Mouse (Mus musculus) kidney, postnatal 25 days (tissue): ENCODE data around the gene Men1.
A peak's percentile ranks its signal among the peaks of the same experiment; 100 is the strongest.
"Not testable (repeated sequence)": the region's sequence is repeated elsewhere in the genome, so short reads cannot be mapped to it uniquely, and the experiment has no call there.

Experiments used
- DNase-seq, 2 experiments: peaks; one replicate each; pipeline ENCODE4 v3.0.0; 2021; ENCODE audit warnings: mixed read lengths in 2 of 2

Gene Men1

DNA sequence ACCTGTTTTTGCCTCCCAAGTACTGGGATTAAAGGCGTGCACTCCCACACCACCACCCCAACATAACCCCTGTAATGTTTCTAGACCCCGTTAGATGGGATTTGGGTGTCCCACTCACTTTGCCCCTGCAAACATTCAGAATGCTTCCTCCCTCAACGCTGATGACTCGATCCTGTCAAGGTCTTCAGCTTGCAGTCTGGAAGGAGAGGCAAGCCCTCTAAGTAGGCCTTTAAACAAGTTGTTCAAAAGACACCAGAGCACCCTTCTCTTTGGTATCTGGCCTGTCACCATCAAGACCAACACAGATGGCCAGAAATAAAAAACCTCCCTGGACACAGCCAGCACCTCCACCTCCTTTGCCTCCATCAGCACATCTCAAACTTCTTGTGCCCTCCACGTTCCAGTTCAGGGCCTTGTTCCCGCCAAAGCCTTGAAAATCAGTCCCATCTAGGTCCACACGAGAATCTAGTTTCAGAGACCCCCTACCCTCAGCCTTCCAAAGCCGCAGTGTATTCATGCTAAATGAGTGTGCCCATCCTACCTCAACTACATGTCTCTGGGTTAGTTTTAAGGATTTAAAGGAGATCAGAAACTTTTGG is 29.2 kb upstream of the Men1 start:
- DNase-seq = no peak

DNA sequence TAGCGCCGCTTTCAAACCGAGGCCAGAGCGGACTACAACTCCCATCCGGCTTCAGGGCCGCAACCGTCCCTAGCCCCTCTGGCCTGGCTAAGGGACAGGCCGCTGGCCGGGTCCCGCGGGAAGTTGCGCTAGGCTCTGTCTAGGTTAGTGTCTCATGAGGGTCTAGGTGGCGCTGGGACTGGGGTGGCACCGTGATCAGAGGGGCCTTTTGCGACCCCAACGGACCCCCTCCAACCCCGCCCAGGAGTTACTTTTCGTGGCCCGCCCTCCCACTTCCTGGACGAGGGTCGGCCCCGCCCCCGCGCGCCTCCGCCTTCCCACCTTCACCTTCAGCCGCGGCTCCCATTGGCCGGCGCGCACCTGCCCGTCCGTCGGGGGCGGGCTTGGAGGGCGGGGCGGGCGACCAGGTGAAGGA is 28.6 kb upstream of the Men1 start, which contains the start of gene Cdc42bpg:
Cdc42bpg (plus strand) TSS at position 320 of the 415 bp plus-strand sequence.
- peak; percentile 96 to 98 for DNase-seq

DNA sequence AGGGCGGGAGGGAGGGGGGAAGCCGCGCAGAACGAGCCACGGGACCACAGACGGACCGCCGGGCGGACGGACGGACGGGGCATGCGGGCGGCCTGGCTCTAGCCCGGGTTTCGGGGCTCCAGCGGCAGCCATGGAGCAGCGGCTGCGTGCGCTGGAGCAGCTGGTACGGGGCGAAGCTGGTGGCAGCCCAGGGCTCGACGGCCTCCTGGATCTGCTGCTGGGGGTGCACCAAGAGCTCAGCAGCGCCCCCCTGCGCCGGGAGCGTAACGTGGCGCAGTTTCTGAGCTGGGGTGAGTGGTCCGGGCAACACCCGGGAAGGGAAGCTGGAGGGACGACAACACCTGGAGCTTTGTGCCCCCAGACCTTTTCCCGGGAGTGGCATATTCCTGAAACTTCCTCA is 28.2 kb upstream of the Men1 start:
- peak; percentile 84 to 91 for DNase-seq

DNA sequence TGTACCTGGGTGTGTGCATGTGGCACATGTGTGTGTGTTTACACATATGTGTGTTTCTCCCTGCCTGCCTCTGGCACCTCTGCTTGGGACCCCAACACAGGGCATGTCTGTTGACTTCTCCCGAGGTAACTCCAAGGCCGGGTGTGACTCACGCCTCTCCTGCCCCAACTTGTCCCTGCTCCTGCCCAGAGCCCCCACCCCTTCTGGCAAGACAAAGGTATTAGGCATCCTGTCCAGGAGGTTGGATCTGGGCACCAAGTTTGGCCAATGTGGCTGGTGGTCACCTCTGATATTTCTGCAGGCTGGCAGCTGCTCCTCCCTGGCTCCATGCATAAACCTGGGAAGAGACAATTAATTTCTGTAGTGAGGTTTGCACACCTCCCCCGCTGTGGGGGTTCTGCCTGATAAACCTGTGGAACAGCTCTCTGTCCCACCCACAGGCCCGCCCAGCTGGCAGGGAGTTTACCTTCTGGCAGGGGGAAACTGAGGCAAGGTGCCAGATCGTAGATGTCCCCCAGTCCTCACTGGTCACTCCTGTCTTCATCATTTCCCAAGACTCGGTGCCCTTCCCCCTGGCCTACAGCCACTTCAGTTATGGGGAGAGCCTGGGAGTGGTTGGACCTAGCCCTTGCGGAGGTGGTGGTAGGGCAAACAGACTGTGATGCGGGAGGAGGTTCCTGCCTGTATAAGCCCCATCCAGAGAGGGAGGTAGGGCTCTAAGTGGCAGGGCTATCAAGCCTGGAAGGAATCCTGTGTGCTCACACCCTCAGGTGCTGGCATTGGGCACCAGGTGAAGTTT is 26.8 kb upstream of the Men1 start:
- DNase-seq = peak in 1 of 2 experiments; percentile 53

DNA sequence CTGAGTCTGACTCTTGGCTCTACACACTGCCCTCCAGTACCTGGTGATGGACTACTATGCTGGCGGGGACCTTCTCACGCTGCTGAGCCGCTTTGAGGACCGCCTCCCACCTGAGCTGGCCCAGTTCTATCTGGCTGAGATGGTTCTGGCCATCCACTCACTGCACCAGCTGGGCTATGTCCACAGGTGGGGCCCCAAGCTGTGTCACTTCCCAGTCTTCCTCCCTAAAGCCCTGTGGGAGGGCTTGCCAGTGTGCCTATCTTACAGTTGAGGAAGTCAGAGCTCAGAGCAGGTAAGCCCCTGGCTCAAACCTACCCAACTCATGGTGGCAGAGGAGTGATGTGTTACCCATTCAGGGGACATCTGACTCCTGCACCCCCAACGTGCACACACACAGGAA is 24.6 kb upstream of the Men1 start:
- no peak for DNase-seq

DNA sequence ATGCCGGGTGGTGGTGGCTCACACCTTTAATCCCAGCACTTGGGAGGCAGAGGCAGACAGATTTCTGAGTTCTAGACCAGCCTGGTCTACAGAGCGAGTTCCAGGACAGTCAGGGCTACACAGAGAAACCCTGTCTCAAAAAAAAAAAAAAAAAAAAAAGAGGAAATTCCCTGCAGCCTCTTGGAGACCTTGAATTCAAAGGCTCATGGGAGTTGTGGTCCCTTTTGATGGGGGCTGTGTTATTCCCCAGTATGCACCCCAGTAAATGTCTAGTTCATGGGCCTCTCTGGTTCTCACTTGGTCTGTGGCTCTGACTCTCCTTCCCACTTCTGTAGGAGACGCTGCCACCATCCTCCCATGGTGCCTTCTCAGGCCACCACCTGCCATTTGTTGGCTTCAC is 23.0 kb upstream of the Men1 start:
- not testable (repeated sequence) for DNase-seq

DNA sequence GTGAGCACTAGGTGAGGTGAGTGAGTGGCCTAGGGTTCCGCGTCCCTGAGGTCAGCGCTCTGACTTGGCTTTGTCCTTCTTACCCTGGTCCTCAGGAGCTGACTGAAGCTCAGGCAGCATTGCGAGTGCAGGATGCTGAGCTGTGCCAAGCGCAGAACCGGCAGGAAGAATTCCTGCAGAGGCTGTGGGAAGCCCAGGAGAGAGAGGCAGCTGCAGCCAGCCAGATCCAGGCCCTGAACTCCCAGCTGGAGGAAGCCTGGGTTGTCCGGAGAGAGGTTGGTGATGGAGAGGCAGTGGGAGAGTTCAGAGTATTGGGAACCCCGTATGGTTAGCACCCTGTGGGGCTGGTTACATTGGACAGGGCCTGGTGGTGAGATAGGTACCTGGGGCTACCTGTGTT is 21.0 kb upstream of the Men1 start:
- no peak for DNase-seq

DNA sequence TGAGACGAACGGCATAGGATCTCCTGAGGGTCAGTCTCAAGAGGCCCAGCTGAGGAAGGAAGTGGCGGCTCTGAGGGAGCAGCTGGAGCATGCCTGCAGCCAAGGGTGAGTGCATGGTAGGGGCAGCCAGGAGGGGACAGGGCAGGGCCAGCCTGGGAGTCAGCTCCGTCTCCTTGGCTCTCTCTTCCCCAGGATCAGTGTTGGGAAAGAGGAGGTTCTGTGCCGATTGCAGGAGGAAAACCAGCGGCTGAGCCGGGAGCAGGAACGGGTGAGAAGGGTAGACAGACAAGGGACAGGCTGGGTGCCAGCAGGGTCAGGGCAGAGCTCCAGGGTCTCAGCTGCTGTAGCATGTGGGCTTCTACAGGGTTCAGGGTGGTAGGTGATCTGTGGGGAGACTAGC is 20.3 kb upstream of the Men1 start:
- no peak for DNase-seq

DNA sequence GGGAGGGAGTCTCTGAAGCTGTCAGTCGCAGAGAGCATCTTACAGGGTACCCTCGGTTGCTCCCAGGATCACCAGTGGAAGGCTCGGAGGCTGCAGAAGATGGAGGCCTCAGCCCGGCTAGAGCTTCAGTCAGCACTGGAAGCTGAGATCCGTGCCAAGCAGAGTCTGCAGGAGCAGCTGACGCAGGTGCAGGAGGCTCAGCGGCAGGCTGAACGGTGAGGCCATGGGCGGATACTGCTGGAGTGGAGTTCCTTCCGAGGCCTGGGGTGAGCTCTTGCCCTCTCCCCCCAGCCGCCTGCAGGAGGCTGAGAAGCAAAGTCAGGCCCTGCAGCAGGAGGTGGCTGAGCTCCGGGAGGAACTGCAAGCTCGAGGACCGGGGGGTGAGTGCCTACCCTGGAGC is 19.2 kb upstream of the Men1 start:
- no peak for DNase-seq

DNA sequence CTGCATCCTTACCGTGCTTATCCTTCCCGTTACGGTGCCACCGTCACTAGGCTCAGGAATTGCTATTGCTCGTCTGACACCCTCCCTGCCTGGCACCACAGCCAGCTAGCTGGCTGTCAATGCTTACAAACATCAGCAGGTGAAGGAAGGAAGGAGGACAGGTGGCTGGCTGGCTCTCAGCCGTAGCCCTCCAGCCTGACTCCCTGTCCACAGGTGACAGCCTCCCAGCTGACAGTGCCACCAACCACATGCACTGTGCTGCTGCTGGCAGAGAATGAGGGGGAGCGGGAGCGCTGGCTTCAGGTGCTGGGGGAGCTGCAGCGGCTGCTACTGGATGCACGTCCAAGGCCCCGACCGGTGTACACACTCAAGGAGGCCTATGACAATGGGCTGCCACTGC is 16.6 kb upstream of the Men1 start:
- no peak for DNase-seq

DNA sequence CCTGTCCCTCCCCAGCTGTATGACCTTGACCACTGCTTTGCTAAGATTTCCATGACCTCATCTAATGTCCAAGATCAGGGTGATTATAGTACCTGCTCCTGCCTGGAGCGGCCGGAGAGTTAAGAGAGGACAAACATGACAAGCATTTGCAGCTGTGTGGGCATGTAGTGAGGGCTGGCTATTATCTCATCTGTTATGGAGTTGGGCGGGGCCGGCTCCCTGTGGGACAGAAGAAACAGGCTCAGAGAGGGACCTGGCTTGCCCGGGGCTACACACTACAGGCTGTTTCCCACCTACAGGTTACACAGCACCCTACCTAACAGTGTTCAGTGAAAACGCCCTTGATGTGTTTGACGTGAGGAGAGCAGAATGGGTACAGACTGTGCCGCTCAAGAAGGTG is 13.4 kb upstream of the Men1 start:
- DNase-seq = no peak

DNA sequence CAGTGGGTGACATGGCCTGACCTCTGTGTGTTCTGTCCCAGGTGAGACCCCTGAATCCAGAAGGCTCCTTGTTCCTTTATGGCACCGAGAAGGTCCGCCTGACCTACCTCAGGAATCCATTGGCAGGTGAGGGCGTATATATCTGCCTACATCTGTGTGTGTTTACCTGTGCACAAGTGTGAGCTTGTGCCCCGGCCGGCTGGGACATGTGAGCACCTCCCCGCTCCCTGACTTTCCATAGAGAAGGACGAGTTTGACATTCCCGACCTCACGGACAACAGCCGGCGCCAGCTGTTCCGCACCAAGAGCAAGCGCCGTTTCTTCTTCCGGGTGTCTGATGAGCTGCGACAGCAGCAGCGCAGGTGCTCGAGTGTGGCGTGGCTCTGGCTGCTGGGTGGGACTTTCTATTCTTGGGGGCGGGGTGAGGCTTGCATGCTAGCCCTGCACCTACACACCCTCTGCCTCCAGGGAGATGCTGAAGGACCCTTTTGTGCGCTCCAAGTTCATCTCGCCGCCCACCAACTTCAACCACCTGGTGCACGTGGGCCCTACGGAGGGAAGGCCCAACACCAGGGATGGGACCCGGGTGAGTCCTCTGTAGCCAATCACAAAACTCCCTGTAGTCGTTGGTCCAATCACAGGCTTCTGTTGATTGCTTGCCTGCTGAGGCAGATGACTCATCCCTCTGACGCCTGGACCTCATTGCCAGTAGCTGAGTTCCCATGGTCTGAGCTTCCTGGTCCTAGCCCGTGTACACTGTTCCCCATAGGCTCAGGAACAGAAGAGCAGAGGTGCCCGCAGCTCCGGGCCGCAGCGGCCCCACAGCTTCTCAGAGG is 12.8 kb upstream of the Men1 start:
- DNase-seq = no peak

DNA sequence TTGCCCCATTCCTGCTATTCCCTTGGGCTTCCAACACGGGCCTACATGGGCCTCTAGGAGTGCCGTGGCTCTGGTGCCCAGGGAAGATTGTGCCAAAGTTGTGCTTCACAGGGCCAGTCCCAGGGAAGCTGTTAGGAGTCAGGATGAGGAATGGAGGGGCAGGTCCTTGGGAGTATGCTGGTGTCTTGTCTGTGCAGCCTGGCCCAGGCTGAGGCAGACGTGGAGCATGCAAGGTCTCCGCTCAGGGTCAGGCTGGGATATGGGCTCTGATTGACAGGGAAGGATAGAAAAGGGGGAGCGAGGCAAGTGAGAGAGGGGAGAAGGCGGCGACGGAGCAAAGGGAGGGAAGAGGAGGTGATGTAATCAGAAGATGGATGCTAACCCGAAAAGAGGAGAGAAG is 10.0 kb upstream of the Men1 start:
- DNase-seq = no peak

DNA sequence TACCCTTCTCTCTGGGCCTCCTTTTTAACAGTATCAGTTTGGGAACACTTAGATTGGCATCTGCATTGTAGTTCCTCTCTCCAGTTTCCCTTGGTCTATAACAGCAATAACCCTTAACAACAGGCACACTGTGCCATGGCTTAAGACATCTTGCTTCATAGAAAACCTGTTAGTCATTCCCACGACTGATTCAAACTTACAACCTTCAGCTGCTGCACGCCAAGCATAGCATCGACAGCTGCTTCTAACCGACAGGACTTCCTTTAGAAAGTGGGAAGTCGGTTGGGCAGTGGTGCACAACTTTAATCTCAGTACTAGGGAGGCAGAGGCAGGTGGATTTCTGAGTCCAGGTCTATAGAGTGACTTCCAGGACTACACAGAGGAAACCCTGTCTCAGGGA is 3.6 kb upstream of the Men1 start:
- no peak for DNase-seq

DNA sequence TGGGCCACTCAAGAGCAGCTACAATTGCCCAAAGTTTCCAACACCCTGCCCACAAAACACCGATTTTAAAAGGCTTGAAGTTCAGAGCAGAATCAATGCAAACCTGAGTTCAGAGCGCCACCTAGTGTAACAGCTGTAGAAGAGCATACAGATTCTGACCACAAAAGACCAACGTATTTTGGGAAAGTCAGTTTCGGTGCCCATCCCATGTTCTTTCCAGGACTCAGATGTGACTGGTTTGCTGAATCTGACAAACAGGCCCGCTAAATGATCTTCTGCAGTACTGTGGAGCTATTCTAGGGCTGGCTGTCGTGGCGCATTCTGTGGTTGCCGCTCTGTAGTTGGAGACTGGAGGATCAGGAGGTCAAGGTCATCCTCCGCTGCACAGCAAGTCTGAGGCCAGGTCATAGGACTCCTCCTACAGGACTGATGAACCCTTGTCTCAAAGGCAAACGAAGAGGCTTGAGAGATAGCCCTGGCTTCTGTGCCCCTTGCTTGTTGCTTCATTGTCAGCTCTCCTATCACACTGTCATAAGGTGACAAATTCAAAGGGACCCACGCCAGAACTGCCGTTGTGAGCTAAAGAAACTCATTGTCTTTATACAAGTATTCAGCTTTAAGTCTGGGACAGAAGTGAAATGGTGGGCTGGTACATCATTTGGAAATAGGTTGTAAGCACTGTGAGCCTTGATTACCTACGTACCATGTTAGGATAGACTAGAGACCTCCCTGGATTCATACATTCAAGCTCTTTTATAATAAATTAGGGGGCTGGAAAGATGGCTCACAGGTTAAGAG is 2.9 kb upstream of the Men1 start:
- DNase-seq = peak; percentile 48 to 67

DNA sequence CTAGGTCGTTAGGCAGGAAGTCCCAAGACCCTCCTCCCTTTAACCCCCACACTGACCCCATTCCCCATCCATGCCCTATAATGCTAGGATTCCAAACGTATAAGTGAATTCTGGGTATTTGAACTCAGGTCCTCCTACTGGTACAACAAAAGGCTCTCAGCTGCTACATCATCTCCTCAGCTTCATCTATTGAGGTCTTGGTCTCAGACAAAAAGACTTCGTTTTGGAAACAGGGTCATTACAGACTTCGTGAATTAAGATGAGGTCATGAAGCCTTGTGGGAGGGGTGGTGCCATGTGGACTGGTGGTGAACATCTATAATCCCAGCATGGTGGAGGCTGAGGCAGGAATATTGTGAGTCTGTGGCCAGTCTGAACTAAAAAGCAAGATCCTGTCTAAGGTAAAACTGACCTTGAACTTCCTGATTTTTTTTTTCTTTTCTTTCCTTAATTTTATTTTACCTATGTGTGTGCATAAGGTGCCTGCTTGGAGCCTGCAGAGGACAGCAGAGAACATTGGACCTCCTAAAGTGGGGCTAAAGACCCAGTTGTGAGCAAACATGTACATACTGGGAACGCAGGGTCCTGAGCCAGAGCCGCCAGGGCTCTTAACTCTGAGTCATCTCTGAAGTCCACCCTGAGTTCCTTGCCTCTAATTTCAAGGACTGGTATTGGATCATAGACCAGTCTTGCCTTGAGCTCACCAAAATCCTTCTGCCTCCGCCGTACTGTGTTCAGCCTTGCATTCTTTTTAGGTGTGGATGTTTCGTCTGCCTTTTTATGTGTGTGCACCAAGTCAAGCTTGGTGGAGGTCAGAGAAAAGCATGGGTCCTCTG is 801 bp upstream of the Men1 start:
- no peak for DNase-seq

DNA sequence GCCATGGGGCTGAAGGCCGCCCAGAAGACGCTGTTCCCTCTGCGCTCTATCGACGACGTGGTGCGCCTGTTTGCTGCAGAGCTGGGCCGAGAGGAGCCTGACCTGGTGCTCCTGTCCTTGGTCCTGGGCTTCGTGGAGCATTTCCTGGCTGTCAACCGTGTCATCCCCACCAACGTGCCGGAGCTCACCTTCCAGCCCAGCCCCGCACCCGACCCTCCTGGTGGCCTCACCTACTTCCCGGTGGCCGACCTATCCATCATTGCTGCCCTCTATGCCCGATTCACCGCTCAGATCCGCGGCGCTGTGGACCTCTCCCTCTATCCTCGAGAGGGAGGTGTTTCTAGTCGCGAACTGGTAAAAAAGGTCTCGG is 664 bp downstream of the Men1 start:
- DNase-seq = peak; percentile 29 to 68

DNA sequence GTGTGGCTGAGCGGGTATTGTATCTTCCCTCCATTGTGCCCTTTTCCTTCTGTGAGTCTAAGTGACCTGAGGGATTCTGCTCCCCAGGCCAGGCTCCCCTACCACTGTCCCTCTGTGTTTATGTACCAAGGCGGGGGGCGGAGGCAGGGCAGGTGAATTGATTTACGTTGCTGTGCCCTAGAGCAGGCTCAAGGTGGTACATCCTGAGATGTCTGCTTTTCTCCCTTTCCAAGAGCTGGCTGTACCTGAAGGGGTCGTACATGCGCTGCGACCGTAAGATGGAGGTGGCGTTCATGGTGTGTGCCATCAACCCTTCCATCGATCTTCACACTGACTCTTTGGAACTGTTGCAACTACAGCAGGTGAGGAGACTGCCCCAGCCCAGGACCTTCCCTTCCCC is 2.1 kb downstream of the Men1 start:
- no peak for DNase-seq

DNA sequence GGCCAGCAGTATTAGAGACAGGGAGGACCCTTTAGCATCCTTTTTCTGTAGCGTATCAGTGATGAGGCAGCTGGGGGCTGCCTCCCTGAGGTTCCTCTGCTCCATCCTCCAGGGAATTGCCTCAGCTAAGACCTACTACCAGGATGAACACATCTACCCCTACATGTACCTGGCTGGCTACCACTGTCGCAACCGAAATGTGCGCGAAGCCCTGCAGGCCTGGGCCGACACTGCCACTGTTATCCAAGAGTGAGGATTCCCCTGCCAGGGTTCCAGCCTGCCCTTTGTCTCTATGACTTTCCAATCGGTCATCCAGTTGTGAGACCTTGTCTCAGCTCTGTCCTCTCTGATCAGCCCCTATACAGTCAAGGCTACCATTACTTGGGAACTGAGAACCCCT is 3.4 kb downstream of the Men1 start:
- no peak for DNase-seq

DNA sequence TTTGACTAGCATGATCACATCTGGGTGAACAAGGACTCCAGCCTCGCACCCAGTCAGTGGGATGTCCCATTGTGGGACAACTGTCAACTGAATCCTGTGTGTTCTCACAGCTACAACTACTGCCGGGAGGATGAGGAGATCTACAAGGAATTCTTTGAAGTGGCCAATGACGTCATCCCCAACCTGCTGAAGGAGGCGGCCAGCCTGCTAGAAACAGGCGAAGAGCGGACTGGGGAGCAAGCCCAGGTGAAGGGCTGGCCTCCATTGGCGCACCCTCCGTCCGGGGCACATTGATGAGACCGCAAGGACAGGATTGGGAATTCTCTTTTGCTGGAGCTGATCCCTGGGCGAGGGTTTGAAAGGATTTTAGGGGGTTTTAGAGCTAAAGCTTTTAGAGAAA is 3.9 kb downstream of the Men1 start:
- DNase-seq = no peak

DNA sequence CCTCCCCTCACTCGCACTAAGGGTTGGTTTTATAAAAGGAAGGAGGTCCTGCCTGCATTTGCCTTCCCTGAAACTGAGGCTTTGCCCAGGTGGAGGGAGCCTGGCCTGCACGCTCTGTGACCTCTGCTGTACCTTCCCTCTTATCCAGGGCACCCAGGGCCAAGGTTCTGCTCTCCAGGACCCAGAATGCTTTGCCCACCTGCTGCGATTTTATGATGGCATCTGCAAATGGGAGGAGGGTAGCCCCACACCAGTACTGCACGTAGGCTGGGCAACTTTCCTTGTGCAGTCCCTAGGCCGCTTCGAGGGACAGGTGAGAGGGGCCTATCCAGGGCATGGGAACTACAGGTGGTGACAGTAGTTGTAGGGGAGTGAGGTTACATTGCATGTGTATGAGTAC is 4.4 kb downstream of the Men1 start:
- no peak for DNase-seq

DNA sequence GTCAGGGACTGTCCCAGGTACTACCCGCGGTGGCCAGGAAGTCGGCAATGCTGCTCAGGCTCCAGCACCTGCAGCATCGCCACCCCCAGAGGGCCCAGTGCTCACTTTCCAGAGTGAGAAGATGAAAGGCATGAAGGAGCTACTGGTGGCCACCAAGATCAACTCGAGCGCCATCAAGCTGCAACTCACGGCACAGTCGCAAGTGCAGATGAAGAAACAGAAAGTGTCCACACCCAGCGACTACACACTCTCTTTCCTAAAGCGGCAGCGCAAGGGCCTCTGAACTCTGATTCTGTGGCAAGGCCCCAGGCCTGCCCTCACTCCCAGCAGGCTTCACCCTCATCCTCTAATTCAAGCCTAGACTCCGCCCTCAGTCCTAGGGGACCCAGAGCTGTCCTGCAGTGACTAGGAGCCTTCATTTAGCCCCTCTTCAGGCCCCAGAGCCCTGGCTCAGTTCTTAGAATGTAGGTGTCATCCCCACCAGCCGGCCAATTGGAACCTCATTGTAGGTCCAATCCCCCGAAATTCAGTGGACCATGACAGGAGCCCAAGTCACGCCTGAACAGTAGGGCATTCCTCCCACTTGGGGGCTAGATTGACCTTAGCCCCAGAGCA is 5.2 kb downstream of the Men1 start:
- DNase-seq = peak; percentile 69 to 91
